Mouse (Mus musculus) MEL (cell line): ENCODE measurements around the gene Lipc. TPM values are rescaled to one million over a fixed set of nuclear protein-coding genes. Genes with fewer than 3 reads are reported as not detected.

Source experiments
- DNase-seq: peaks from one replicate; pipeline ENCODE4 v3.0.0; 2011; ENCODE audit warnings: low read depth, low spot score
- H3K27ac ChIP-seq: 2 replicates; pipeline ENCODE4 v1.5.1; 2012; ENCODE audit warnings: low read depth, mild to moderate bottlenecking, control low read depth, low read length, moderate library complexity; ENCODE audit not compliant: control insufficient read depth
- H3K27me3 ChIP-seq, 2 experiments: fragments of 150-350 bp in 1 of 2; sonication (generic) in 1 of 2; 2 replicates each; pipeline ENCODE4 v1.6.1; 2012; ENCODE audit warnings: low read length in 2 of 2, mild to moderate bottlenecking in 2 of 2, improper control_type of control experiment in 1 of 2, moderate library complexity in 1 of 2; ENCODE audit not compliant: insufficient read depth in 2 of 2, control insufficient read depth in 1 of 2
- H3K36me3 ChIP-seq, 2 experiments: 2 replicates each; pipeline ENCODE4 v1.6.1; 2012 to 2014; ENCODE audit warnings: low read length in 2 of 2, improper control_type of control experiment in 1 of 2, inconsistent platforms in 1 of 2, mild to moderate bottlenecking in 1 of 2; ENCODE audit not compliant: insufficient read depth in 2 of 2, control insufficient read depth in 1 of 2
- H3K4me1 ChIP-seq, 2 experiments: fragments of 150-350 bp in 1 of 2; sonication (generic) in 1 of 2; 2 replicates each; pipeline ENCODE4 v1.6.1; 2012; ENCODE audit warnings: low read length in 2 of 2, improper control_type of control experiment in 1 of 2, mild to moderate bottlenecking in 1 of 2; ENCODE audit not compliant: insufficient read depth in 2 of 2, control insufficient read depth in 1 of 2
- H3K4me3 ChIP-seq, 2 experiments: fragments of 150-350 bp in 1 of 2; sonication (generic) in 1 of 2; 2 replicates each; pipeline ENCODE4 v1.5.1; 2012; ENCODE audit warnings: low read depth in 2 of 2, low read length in 2 of 2, mild to moderate bottlenecking in 2 of 2, moderate library complexity in 2 of 2, control low read depth in 1 of 2, improper control_type of control experiment in 1 of 2; ENCODE audit not compliant: control insufficient read depth in 1 of 2, insufficient read depth in 1 of 2
- H3K79me2 ChIP-seq: 2 replicates; pipeline ENCODE4 v1.6.1; 2012; ENCODE audit warnings: mild to moderate bottlenecking, low read length, moderate library complexity; ENCODE audit not compliant: control insufficient read depth, poor library complexity, insufficient read depth
- H3K9ac ChIP-seq: 2 replicates; pipeline ENCODE4 v1.6.1; 2012; ENCODE audit warnings: low read depth, mild to moderate bottlenecking, control low read depth, low read length, moderate library complexity; ENCODE audit not compliant: control insufficient read depth, poor library complexity, severe bottlenecking
- H3K9me3 ChIP-seq: fragments of 150-350 bp; sonication (generic); replicated peaks from 2 replicates; pipeline ENCODE4 v1.6.1; 2012; ENCODE audit warnings: mild to moderate bottlenecking, low read length, improper control_type of control experiment, moderate library complexity; ENCODE audit not compliant: insufficient read depth
- BHLHE40 ChIP-seq: IDR thresholded peaks from 2 replicates; pipeline ENCODE4 v1.6.1; 2012; ENCODE audit warnings: low read depth, mild to moderate bottlenecking, inconsistent platforms, low read length, improper control_type of control experiment, borderline replicate concordance
- E2F4 ChIP-seq: IDR thresholded peaks from 2 replicates; pipeline ENCODE4 v1.6.1; 2011; ENCODE audit warnings: low read depth, low read length, improper control_type of control experiment, borderline replicate concordance
- KAT2A ChIP-seq: conservative IDR thresholded peaks from 2 replicates; pipeline ENCODE4 v1.6.1; 2012; ENCODE audit warnings: low read depth, low read length, improper control_type of control experiment, inconsistent platforms
- MAFK ChIP-seq: IDR thresholded peaks from 2 replicates; pipeline ENCODE4 v1.6.1; 2011; ENCODE audit warnings: low read depth, mild to moderate bottlenecking, low read length, improper control_type of control experiment, borderline replicate concordance
- MYB ChIP-seq: IDR thresholded peaks from 2 replicates; pipeline ENCODE4 v1.6.1; 2011; ENCODE audit warnings: mild to moderate bottlenecking, low read depth, low read length, improper control_type of control experiment
- POLR2A ChIP-seq, 2 experiments: IDR thresholded peaks; 2 replicates each; pipeline ENCODE4 v1.6.1; 2011 to 2012; ENCODE audit warnings: low read length in 2 of 2, mild to moderate bottlenecking in 2 of 2, control low read depth in 1 of 2, improper control_type of control experiment in 1 of 2, low read depth in 1 of 2, moderate library complexity in 1 of 2; ENCODE audit not compliant: control insufficient read depth in 1 of 2, insufficient read depth in 1 of 2, poor library complexity in 1 of 2
- POLR2AphosphoS5 ChIP-seq: IDR thresholded peaks from 2 replicates; pipeline ENCODE4 v1.6.1; 2012; ENCODE audit warnings: low read depth, borderline replicate concordance, mild to moderate bottlenecking, inconsistent platforms, low read length, moderate library complexity, mixed read lengths
- RAD21 ChIP-seq: IDR thresholded peaks from 2 replicates; pipeline ENCODE4 v1.6.1; 2011; ENCODE audit warnings: mild to moderate bottlenecking, low read depth, low read length, improper control_type of control experiment
- TAL1 ChIP-seq: IDR thresholded peaks from 2 replicates; pipeline ENCODE4 v1.6.1; 2012; ENCODE audit warnings: mild to moderate bottlenecking, inconsistent platforms, low read length, moderate library complexity, mixed read lengths
- USF1 ChIP-seq: IDR thresholded peaks from 2 replicates; pipeline ENCODE4 v1.6.1; 2014; ENCODE audit warnings: low read depth, mild to moderate bottlenecking, inconsistent platforms, low read length, improper control_type of control experiment, moderate library complexity
- polyA plus RNA-seq, 2 experiments: library from polyadenylated mRNA; stranded (reverse) in 1 of 2; unstranded in 1 of 2; fragments of >175 nt in 1 of 2; fragments of >200 nt in 1 of 2; gene quantifications; 2 replicates each; pipeline versions ENCODE4 v1.2.1 to v1.2.4; 2012; ENCODE audit warnings: low replicate concordance in 2 of 2, low read depth in 1 of 2; ENCODE audit not compliant: insufficient read length in 2 of 2, insufficient read depth in 1 of 2, missing spikeins in 1 of 2
- total RNA-seq: library from RNA; depleted of rRNA; stranded (reverse); fragments of 300-350 nt; gene quantifications from 2 replicates; pipeline ENCODE4 v1.2.3, GENCODE M21; 2012

Lipc gene
- total and polyA plus RNA-seq, 3 experiments, result 0.07 TPM; not detected in 2

GRCm38 (mm10) chr9:70829784-70830488 lies 122.1 kb downstream of the Lipc start:
- Histone ChIP-seq H3K9ac (no peak overlapping the region), H3K4me1 (peaks cover 3 to 17% of the 10 kb centered on the region in 2 experiments), H3K9me3 (no peaks in the 10 kb centered on the region), H3K27ac (no peak overlapping the region), H3K4me3 (no peak overlapping the region), H3K27me3 (no peaks in the 10 kb centered on the region), H3K79me2 (no peaks in the 10 kb centered on the region), H3K36me3 (peaks cover 0 to 14% of the 10 kb centered on the region in 2 experiments; a peak in 2 of 4 replicates)
- TF ChIP-seq E2F4, result no peak
- DNase-seq, result no peak

GRCm38 (mm10) chr9:70827911-70828310 lies 124.1 kb downstream of the Lipc start:
- Histone ChIP-seq H3K4me3 (no peak overlapping the region), H3K36me3 (peaks cover 0 to under 1% of the 10 kb centered on the region in 2 experiments; a peak in 1 of 4 replicates), H3K27me3 (no peaks in the 10 kb centered on the region), H3K4me1 (peaks cover 0 to 6% of the 10 kb centered on the region in 2 experiments; a peak in 3 of 4 replicates), H3K9me3 (no peaks in the 10 kb centered on the region), H3K9ac (no peak overlapping the region), H3K79me2 (no peaks in the 10 kb centered on the region), H3K27ac (no peak overlapping the region)
- TF ChIP-seq BHLHE40 (no peak), USF1 (no peak), KAT2A (no peak), MAFK (no peak), TAL1 (no peak), MYB (no peak)
- DNase-seq, result no peak

GRCm38 (mm10) chr9:70824103-70824502 lies 127.9 kb downstream of the Lipc start:
- H3K36me3 ChIP-seq, result no peaks in the 10 kb centered on the region
- H3K27ac ChIP-seq, result no peak overlapping the region
- H3K27me3 ChIP-seq, result no peaks in the 10 kb centered on the region
- no peak overlapping the region for H3K4me3 ChIP-seq
- H3K9ac ChIP-seq, result no peak overlapping the region
- H3K4me1 ChIP-seq, result peaks cover 0 to 5% of the 10 kb centered on the region in 2 experiments; a peak in 1 of 4 replicates
- DNase-seq, result no peak
- no peaks in the 10 kb centered on the region for H3K79me2 ChIP-seq
- no peaks in the 10 kb centered on the region for H3K9me3 ChIP-seq
- TF ChIP-seq USF1 (no peak), MYB (no peak), POLR2A (IDR thresholded peaks at IDR 0.05; ENCODE audit: control insufficient read depth in 1 of 2, insufficient read depth in 1 of 2, low read depth in 1 of 2, low read length in 2 of 2, poor library complexity in 1 of 2) (no peak), RAD21 (no peak), POLR2AphosphoS5 (no peak)
